Mouse (Mus musculus): ENCODE results near the gene Chd4. TPM values are rescaled to one million over a fixed set of nuclear protein-coding genes. Genes with fewer than 3 reads are reported as not detected.
"Not testable (repeated sequence)": the region's sequence is repeated elsewhere in the genome, so short reads cannot be mapped to it uniquely, and the experiment has no call there.

Chd4 gene
- total RNA-seq, 2 experiments from 2014 or later = 136 to 373 TPM

DNA sequence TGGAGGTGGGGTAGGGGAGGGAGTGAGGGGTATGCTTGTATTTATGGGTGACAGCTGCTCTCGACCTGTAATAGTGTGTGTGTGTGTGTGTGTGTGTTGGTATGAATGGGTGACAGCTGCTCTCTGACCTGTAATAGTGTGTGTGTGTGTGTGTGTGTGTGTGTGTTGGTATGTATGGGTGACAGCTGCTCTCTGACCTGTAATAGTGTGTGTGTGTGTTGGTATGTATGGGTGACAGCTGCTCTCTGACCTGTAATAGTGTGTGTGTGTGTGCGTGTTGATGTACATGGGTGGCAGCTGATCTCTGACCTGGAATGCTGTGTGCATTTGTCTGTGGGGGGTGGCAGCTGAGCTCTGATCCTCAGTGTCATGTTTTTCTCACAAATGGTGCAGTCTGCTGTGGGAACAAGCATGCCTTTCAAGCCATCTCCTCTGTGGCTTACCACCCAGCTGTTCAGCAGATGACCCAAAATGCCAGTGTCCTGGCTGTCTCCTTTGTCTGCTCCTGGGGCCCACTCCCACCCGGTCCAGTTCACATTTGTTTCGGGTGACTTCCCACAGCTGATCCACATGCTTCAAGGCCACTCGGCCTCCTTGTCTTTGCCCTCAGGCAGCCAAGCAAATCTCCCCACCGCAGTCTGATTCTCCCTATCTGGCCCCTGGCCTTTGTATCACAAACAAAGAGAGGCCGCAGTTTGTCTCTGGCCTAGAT lies 61.3 kb downstream of the Chd4 start:
- ATAC-seq (replicated peaks; ENCODE audit: poor library complexity, severe bottlenecking) = no peak

DNA sequence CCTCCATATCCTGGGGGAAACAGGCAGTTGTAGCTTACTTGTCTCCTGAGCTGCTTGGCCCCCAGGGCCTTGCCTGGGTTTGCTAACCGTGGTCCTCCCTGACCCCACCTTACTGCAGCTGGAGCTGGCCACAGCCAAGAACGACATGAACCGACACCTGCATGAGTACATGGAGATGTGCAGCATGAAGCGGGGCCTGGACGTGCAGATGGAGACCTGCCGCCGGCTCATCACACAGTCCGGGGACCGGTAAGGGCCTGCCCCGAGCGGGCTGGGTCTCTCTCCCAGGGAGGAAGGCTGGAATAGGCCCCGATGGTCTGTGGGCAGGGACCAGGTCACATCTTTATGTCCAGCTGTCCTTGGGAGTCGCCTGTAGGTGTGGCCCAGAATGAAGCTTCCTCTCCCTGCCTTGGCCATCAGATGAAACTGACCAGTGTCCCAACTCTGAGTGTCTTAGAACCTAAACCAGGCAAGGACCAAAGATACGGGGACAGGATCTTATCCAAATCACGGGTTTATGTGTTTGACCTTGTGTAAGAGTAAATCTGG lies 63.2 kb downstream of the Chd4 start:
- ATAC-seq (replicated peaks; ENCODE audit: poor library complexity, severe bottlenecking) = no peak

DNA sequence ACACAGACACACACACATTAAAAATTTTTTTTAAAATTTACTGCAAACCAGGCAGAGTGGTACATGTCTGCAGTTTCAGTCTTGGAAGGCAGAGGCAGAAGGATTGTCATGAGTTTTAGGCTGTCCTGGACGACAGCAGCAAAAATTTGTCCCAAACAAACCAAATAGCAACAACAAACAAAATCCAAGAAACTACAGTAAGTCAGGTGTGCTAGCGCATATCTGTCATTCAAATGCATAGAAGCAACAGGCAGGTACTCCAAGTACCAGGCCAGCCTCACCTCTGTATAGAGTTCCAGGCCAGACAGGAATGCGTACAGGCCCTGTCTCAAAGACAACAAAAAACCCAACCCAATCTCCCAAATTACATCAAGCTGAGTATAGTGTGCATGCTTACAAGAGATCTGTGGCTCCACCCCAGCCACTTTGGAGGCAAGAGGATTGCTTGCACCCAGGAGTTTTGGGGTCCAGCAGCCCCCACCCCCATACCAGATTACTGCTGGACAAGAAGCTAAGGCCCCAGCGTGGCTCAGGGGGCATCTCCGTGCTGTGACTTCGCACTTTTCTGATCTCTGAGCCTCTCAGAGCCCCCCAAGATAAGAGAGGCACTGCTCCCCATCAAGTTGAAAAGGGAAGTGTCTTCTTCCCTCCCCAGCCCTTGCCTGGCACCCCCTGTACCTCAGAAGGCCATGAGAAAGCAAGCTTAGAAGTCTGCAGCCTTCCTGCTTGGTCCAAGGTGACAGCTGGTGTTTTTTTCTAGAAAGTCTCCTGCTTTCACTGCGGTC lies 64.2 kb downstream of the Chd4 start:
- no peak for ATAC-seq (replicated peaks; ENCODE audit: poor library complexity, severe bottlenecking)

DNA sequence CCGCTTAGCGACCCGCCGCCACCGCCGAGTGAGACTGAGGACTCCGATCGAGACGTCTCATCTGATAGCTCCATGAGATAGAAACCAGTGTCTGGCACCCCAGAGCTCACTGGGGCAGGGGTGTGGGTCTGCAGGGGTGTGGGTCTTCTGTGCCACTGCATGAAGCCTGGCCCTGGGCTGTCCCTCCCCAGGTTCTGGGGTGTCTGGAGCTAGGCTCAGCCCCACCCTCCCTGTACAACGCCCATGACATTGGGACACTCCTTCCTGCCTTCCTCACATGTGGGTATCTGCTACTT lies 64.7 kb downstream of the Chd4 start:
- ATAC-seq (replicated peaks; ENCODE audit: poor library complexity, severe bottlenecking) = no peak

DNA sequence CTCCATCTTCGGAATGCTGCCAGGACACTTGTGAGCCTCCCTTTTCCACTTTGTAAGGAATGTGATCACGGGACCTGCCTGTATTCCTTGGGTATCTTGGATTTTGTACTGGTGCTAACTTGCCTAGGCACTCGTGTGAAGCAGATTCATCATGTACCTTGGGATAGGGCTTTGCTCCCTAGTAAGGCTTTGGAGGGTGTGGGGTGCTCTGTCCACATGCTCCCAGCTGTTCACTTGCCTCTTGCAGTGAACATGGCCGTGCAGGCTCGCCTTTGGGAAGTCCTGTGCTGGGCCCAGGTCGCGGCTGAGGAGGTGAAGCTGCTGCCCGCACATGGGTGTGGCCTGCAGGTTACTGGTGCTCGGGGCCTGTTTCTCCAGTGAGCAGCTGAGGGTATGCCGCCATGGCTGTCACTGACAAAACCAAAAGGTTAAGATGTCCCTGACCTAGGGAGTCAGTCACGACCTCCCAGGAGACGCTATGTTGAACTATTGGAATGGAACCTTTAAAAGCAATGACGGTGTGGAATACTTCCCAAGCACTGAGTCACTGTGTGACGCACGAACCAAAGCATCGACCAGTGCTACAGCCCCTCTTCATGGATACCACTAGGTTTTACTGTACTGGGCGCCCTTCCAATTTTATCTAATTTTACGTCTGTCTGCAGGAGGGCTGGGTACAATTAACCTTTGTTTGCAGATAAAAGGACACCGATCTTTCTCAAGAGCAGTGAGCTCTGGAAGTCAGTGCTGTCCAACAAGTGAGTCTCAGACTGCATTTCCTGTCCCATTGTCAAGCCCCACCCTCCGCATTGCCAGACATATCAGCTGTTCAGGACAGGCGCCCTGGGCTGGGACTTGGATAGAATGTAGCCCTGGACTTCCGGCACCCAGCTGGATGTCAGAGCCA lies 65.3 kb downstream of the Chd4 start:
- no peak for ATAC-seq (replicated peaks; ENCODE audit: poor library complexity, severe bottlenecking)

DNA sequence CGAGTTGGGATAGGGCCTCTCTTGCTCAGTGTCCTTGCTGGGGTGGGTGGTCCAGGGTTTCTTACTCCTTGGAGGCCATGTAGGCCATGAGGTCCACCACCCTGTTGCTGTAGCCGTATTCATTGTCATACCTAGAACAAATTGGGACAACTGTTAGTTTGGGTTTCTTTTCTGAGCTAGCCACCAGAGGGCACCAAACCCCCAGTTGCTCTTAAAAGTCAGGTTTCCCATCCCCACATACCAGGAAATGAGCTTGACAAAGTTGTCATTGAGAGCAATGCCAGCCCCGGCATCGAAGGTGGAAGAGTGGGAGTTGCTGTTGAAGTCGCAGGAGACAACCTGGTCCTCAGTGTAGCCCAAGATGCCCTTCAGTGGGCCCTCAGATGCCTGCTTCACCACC lies 66.2 kb downstream of the Chd4 start:
- not testable (repeated sequence) for ATAC-seq (replicated peaks; ENCODE audit: poor library complexity, severe bottlenecking)

DNA sequence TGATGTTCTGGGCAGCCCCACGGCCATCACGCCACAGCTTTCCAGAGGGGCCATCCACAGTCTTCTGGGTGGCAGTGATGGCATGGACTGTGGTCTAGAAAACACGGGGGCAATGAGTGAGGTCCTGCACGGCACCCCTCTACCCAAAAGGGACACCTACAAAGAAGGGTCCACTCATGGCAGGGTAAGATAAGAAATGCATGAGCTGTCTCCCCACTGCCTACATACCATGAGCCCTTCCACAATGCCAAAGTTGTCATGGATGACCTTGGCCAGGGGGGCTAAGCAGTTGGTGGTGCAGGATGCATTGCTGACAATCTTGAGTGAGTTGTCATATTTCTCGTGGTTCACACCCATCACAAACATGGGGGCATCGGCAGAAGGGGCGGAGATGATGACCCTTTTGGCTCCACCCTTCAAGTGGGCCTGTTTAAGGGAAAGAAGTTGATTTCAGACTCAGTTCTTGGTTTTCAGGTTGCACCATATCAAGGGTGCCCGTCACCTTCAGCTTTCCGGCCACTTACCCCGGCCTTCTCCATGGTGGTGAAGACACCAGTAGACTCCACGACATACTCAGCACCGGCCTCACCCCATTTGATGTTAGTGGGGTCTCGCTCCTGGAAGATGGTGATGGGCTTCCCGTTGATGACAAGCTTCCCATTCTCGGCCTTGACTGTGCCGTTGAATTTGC lies 67.0 kb downstream of the Chd4 start:
- ATAC-seq (replicated peaks; ENCODE audit: poor library complexity, severe bottlenecking) = not testable (repeated sequence)

DNA sequence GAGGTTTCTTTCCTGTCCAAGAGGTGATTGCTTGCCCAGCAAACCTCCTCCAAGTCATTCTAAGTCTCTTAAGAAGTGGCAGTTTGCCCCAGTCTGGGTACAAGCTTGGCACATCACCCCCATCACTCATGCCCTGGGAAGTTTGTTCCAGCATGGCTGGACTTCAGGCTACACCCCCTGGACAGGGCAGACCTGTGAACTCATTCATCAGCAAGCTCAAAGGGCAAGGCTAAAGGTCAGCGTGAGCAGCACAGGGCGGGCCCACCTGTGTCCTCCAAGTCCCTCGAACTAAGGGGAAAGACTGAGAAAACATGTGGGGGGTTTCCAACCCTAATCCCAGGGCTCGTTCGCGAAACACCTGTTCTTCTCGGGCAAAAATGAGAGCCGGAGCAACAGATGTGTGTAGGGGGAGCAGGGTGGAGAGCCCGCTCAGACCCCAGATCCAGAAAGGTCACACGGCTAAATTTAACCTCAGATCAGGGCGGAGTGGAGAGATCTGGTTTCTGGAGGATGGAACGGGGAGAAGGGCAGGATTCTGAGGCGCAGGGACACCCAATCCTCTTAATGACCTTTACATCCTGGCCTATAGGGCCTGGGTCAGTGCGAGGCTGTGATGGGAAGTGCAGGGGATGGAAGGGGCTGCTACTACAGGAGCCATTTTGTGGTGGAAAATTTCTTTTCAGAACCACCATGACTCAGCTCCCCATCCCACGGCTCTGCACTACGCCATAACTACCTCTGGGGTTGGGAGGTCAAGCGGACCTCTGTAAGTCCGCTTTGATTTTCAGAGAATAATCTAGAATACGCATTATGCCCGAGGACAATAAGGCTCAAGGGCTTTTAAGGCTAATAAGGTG lies 68.2 kb downstream of the Chd4 start:
- no peak for ATAC-seq (replicated peaks; ENCODE audit: poor library complexity, severe bottlenecking)

DNA sequence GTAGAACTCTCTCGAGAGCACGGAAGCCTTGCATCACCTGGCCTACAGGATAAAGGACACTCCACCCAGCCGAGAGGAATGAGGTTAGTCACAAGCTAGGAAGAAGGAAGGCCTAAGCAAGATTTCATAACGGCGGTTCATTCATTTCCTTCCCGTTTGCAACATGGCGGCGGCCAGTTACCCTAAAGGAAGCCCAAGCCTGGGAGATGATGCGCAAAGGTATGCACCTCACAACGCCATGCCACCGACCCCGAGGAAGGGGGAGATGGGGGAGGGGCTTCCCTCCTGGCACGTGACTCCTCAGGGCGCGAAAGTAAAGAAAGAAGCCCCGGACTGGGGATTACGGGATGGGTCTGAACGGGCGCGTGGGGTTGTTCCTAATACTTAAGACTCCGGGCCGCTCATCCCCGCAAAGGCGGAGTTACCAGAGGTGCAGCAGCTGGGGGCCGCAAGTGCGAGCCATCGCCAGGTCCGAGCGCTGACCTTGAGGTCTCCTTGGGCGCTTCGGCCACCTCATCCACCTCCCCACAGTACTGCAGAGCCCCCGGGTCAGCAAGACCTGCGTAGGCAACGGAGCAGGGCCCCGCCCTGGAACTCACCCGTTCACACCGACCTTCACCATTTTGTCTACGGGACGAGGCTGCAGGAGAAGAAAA lies 69.0 kb downstream of the Chd4 start:
- ATAC-seq (replicated peaks; ENCODE audit: poor library complexity, severe bottlenecking) = peak; percentile 41

DNA sequence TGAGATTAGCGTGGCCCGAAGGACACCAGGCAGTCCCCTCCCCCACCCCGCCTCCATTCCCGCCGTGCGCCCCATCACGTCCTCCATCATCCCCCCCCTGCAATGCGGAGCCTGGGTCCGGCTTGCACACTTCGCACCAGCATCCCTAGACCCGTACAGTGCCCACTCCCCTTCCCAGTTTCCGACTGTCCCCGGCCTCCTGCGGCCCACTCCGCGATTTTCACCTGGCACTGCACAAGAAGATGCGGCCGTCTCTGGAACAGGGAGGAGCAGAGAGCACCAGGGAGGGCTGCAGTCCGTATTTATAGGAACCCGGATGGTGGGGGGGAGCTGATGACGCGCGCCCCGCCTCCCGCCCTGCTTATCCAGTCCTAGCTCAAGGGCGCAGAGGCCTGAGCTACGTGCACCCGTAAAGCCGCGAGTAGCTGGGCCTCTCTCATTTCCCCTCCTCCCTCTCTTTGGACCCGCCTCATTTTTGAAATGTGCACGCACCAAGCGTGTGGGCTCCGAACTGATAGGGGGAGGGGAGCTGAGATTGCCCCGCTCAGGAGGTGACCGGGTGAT lies 69.6 kb downstream of the Chd4 start:
- peak; percentile 67 for ATAC-seq (replicated peaks; ENCODE audit: poor library complexity, severe bottlenecking)

DNA sequence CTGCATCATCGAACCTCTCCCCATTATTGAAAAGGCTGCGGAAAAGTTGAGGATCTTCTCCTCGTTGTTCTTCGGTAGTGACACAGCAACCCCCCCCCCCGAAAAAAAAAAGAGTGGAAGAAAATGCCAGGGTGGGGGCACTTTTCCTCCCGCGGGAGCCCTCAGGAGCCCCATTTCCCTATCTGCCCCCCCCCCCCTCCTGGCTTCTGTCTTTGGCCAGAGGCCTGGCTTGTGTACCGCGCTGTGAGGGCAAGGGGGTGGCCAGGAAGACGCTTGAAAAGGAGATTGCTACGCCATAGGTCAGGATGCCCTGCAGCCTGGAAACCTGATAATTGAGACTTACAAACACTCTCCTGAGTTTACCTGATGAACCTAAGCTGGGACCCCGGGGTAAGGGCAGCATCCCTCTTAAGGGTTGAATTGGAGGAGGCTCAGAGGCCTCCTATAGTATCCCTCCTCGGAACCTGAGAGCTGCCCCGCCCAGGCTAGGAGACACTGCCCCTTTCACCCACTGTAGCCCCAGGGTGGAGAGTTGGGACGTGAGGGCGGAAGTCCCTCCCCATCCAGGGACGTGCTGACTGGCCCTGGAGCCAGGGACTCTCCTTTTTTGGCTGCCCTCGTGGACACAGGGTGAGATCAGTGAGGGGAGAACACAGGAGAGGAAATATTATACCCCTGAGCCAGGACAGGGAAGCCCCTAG lies 70.4 kb downstream of the Chd4 start, which contains the start of gene Gapdh:
Gapdh (minus strand) TSS at position 417 of the 701 bp plus-strand sequence.
- peak; percentile 41 for ATAC-seq (replicated peaks; ENCODE audit: poor library complexity, severe bottlenecking)

DNA sequence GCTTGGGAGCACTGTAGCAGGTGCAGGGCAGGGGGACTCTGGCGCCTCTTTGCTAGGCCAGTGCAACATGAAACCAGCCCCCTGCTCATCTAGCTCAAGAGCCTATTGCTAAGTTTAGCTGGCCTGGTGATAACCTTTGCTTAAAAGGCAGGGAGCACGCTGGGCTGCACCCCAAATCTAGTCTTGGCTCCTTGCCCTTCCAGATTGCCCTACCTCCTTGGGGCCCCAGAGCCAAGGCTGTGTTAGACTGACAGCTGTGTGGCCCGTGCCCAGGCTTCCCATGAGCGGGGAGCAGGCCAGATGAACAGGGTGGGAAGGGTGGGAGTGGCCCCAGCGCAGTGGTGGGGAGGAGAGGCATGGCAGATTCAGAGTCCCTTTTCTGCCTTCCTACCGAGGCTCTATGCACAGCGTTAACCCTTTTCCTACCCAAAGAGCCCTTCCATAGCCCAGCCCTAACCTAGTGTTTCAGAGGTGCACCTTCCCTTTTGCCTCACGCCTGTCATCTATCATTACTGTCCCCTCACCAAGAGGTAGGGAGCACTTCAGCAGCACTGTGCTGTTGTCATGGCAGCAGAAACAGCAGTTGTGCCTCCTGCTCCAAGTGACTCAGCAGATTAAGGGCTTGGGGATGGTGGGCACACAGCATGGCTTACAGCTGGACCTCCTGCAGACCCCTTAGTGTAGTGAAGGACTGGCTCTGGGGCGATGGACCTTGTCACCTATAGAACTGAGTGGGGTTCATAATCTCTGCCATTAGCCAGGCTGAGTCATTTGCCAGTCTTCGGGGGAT lies 71.3 kb downstream of the Chd4 start:
- ATAC-seq (replicated peaks; ENCODE audit: poor library complexity, severe bottlenecking) = no peak

DNA sequence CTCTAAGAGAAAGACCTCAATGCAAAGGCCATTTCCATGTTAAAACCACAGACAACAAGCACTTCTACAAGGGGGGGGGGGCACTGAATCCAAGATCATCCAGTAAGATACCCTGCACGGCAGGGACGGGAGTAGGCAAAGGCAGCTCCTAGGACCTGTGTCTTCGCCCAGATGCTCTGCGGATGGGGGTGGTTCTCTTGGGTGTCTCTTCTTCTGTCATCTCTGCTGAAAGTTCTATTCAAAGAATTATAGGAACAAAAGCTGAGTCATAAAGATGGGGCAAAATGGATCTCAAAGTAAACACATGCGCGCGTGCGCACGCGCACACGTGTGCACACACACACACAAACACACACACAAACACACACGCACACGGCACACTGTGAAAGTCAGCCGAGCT lies 72.3 kb downstream of the Chd4 start:
- ATAC-seq (replicated peaks; ENCODE audit: poor library complexity, severe bottlenecking) = no peak

DNA sequence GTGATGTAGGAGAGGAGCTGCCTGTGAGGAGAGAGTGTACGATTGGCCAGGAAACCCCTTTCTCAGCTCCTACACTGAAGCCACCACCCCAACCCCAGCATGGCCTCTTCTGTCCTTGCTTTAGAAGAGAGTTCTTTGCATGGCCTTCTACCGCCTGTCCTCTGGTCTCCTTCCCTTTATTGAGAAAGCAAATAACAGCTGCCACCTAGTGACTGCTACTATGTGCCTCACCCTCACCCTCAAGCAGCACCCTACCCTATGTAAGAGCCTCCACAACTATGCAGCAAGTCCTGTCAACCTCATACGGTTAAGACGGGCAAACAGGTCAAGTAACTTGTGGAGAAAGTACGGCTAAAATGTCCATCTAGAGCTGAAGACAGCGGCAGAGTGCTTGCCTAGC lies 74.4 kb downstream of the Chd4 start:
- ATAC-seq (replicated peaks; ENCODE audit: poor library complexity, severe bottlenecking) = no peak

DNA sequence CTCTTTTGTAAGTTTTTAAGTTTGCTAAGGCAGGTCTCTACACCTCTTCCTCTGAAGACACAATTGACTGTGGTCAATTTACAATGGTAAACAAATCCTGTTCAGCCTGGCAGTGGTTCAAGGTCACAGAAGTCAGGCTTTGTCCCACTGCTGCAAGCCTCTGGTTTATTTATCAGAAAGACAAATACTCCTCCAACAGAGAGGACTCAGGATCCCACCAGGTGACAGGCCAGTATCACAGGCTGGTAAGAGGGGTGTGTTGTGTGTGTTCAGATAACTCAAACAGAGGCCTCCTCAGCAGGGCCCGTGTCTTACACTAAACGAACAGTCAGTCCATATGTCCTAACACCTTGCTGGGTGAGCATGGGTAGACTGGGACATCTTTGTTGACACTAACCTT lies 76.7 kb downstream of the Chd4 start:
- no peak for ATAC-seq (replicated peaks; ENCODE audit: poor library complexity, severe bottlenecking)

DNA sequence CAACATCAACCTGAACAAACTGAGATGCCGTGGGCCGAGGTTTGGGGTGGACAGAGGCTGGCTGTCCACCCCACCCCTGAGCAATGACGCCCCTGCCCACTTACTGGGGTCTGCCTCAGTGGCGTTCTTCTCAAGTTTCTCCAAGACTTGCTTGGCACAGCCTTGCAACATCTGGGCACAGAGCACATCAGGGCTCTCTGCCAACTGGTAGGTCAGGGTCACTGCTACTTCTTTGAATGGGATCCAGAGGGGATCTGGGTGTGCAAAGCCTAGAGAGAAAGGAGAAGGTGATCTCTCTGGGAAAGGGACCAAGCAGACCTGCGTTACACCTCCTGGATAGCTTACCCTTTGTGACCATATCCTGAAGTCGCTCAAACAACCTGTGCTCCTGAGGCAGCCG lies 77.5 kb downstream of the Chd4 start:
- no peak for ATAC-seq (replicated peaks; ENCODE audit: poor library complexity, severe bottlenecking)

DNA sequence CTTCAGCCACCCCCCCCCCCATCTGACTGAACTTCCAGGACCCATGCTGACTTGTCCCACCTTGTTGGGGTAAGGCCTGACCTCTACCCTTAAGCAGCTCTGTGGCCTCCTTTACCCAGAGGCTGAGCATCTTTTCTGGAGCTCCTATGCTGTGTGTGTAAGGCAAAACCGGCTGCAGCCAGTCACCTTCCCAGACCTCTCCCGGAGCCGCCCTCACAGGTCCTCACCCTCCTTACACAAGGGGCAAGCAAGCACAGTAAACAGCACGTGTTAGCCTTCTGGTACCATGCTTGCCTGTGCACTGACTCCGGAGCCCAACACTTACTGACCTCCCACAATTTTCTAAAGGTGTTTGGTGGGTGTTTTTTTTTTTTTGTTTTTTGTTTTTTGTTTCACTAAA lies 79.7 kb downstream of the Chd4 start:
- ATAC-seq (replicated peaks; ENCODE audit: poor library complexity, severe bottlenecking) = no peak

Measured in granulocyte monocyte progenitor cell, adult 5-6 weeks (primary cell).